Mouse (Mus musculus): ENCODE data around the gene Flna. TPM values are rescaled to one million over a fixed set of nuclear protein-coding genes. Genes with fewer than 3 reads are reported as not detected.
"Not testable (repeated sequence)": the region's sequence is repeated elsewhere in the genome, so short reads cannot be mapped to it uniquely, and the experiment has no call there.

Flna gene
- polyA plus RNA-seq, 1 experiment from 2014 or later: 196 TPM

DNA sequence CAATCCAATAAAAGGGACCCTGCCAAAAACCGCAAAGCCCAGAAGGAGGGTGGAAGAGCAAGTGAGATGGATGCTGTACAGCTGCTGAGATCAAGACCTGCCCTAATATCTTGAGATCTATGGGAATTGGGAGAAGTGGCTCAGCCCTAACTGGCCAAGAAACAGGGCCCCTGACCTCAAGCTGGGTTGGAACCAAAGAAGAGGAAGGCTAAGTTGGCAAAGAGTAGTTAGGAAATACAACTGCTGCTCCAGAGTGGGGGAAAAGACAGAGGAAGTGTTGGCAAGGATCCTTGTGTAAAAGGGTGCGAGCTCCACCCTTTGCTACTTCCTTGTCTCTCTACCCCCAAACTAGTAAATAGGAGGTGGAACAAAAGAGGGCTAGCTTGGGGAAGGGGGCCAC lies 6.2 kb downstream of the Flna start:
- ATAC-seq (ENCODE audit: low FRiP score): no peak
- WGBS: 92% methylated on average over 2 of the region's 2 CpGs
- Histone ChIP-seq H3K4me1 (replicated peaks; ENCODE audit: control insufficient read depth, insufficient read depth, low read length) (no peaks in the 10 kb centered on the region), H3K27ac (ENCODE audit: low read depth, low read length) (no peak overlapping the region), H3K27me3 (ENCODE audit: control insufficient read depth, insufficient read depth, low read length) (no peaks in the 10 kb centered on the region), H3K9me3 (ENCODE audit: control insufficient read depth, low read length) (no peaks in the 10 kb centered on the region), H3K36me3 (ENCODE audit: control insufficient read depth, insufficient read depth, low read length) (peaks cover 9% of the 10 kb centered on the region; the same call in 1 of the 2 replicates), H3K9ac (ENCODE audit: low read depth, low read length) (no peak overlapping the region), H3K4me2 (replicated peaks; ENCODE audit: low read depth, low read length) (peak overlapping the region; percentile 49; the same call in 1 of the 2 replicates), H3K4me3 (ENCODE audit: low read depth, low read length) (peak overlapping the region; percentile 57)
- no peak for DNase-seq (ENCODE audit: low spot score)

DNA sequence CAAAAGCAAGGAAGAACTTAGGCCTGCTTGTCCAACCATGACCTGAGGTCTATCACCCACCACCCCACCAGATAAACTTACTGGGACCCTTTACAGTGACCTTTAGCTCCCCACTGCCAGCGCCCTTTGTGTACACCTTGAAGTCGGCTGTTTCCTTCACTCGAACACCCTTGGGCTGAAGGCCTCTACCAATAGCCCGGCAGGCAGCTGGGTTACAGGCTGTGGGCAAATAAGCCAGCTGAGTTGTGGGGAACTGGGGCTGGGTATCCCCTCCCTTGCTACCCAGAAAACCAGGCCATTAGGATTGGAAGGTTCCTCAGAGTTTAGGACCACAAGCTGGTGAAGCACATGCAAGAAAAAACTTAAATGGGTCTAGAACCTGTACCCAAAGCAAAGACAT lies 9.3 kb downstream of the Flna start:
- Histone ChIP-seq H3K27me3 (ENCODE audit: control insufficient read depth, insufficient read depth, low read length) (no peaks in the 10 kb centered on the region), H3K36me3 (ENCODE audit: control insufficient read depth, insufficient read depth, low read length) (peaks cover 11% of the 10 kb centered on the region; the same call in 1 of the 2 replicates), H3K9ac (ENCODE audit: low read depth, low read length) (no peak overlapping the region), H3K4me1 (replicated peaks; ENCODE audit: control insufficient read depth, insufficient read depth, low read length) (no peaks in the 10 kb centered on the region), H3K27ac (ENCODE audit: low read depth, low read length) (no peak overlapping the region), H3K9me3 (ENCODE audit: control insufficient read depth, low read length) (no peaks in the 10 kb centered on the region), H3K4me2 (replicated peaks; ENCODE audit: low read depth, low read length) (no peak overlapping the region), H3K4me3 (ENCODE audit: low read depth, low read length) (no peak overlapping the region)
- 94% methylated on average over 4 of the region's 4 CpGs for WGBS
- DNase-seq (ENCODE audit: low spot score) (no peak), ATAC-seq (ENCODE audit: low FRiP score) (no peak)

DNA sequence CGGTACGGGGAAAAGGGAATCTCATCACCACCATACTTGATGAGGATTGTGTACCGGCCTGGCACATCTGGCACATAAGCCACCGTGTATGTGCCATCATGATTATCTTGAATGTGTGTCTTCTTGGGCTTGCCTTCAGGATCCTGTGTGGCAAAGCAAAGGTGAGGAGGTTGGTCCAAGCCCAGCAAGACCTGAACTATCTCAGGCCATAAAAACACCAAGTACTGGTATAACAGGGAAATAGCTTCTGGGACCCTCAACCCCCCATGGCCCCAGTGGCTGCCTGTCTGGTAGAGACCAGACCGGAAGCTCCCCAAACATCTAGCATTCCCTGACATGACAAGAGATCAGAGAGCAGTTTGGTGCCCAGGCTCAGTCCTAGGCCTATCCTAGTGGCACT lies 16.4 kb downstream of the Flna start:
- Histone ChIP-seq H3K4me3 (ENCODE audit: low read depth, low read length) (no peak overlapping the region), H3K9me3 (ENCODE audit: control insufficient read depth, low read length) (no peaks in the 10 kb centered on the region), H3K36me3 (ENCODE audit: control insufficient read depth, insufficient read depth, low read length) (peaks cover 7% of the 10 kb centered on the region), H3K4me2 (replicated peaks; ENCODE audit: low read depth, low read length) (no peak overlapping the region), H3K27ac (ENCODE audit: low read depth, low read length) (no peak overlapping the region), H3K4me1 (replicated peaks; ENCODE audit: control insufficient read depth, insufficient read depth, low read length) (no peaks in the 10 kb centered on the region), H3K9ac (ENCODE audit: low read depth, low read length) (no peak overlapping the region), H3K27me3 (ENCODE audit: control insufficient read depth, insufficient read depth, low read length) (no peaks in the 10 kb centered on the region)
- no peak for ATAC-seq (ENCODE audit: low FRiP score)
- WGBS: 93% methylated on average over 5 of the region's 5 CpGs
- DNase-seq (ENCODE audit: low spot score): no peak

DNA sequence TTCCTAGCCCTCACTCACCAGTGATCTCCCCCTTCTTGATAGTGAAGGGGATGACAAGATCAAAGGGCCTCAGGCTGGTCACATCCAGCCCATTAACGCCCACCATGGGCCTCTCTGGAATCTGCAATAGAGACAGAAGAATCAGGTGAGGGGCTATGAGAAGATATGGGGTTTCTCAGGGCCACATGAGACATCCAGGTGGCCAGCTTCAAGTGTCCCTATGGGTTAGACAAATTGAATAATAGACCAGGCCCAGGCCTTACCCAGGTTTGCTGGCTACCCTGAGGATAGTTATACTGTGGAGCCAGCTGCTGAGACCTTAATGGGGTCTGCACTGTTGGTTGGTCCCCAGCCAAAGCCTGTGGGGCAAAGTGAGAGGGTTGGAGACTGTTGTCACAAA lies 19.6 kb downstream of the Flna start:
- 88% methylated on average over 1 of the region's 1 CpGs for WGBS

DNA sequence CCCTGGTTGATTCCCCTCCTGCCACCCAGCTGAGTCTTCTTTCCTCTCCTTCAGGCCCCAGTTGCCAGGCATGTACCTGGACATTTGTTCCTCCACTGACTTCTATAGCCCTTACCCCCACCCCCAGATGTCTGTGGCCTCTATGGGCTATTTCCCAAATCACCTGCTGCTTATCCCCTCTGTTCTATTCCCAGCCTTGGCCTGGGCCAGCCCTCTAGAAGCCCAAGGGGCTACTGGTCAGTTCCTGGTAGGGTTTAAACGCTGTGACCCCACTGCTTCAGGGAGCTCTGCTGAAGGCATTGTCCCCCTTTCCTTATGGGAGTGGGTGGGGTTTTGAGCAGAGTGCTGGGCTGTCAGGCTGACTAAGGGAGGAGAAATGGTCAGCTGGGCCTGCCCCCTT lies 29.5 kb downstream of the Flna start:
- DNase-seq (ENCODE audit: low spot score); H3K9ac ChIP-seq (ENCODE audit: low read depth, low read length); H3K9me3 ChIP-seq (ENCODE audit: control insufficient read depth, low read length); H3K4me1 ChIP-seq (replicated peaks; ENCODE audit: control insufficient read depth, insufficient read depth, low read length); H3K27ac ChIP-seq (ENCODE audit: low read depth, low read length); H3K4me2 ChIP-seq (replicated peaks; ENCODE audit: low read depth, low read length); H3K27me3 ChIP-seq (ENCODE audit: control insufficient read depth, insufficient read depth, low read length); H3K36me3 ChIP-seq (ENCODE audit: control insufficient read depth, insufficient read depth, low read length); ATAC-seq (ENCODE audit: low FRiP score); H3K4me3 ChIP-seq (ENCODE audit: low read depth, low read length): not testable (repeated sequence)
- WGBS: 36% methylated on average over 1 of the region's 1 CpGs

More for the DNA sequence above, 19.6 kb downstream of the Flna start:
- H3K9me3 ChIP-seq (ENCODE audit: control insufficient read depth, low read length): no peaks in the 10 kb centered on the region
- H3K36me3 ChIP-seq (ENCODE audit: control insufficient read depth, insufficient read depth, low read length): peaks cover 6% of the 10 kb centered on the region
- no peak overlapping the region for H3K4me3 ChIP-seq (ENCODE audit: low read depth, low read length)
- no peaks in the 10 kb centered on the region for H3K4me1 ChIP-seq (replicated peaks; ENCODE audit: control insufficient read depth, insufficient read depth, low read length)
- H3K27me3 ChIP-seq (ENCODE audit: control insufficient read depth, insufficient read depth, low read length): no peaks in the 10 kb centered on the region
- H3K9ac ChIP-seq (ENCODE audit: low read depth, low read length): no peak overlapping the region
- no peak overlapping the region for H3K4me2 ChIP-seq (replicated peaks; ENCODE audit: low read depth, low read length)
- DNase-seq (ENCODE audit: low spot score) (no peak), ATAC-seq (ENCODE audit: low FRiP score) (no peak)
- no peak overlapping the region for H3K27ac ChIP-seq (ENCODE audit: low read depth, low read length)

DNA sequence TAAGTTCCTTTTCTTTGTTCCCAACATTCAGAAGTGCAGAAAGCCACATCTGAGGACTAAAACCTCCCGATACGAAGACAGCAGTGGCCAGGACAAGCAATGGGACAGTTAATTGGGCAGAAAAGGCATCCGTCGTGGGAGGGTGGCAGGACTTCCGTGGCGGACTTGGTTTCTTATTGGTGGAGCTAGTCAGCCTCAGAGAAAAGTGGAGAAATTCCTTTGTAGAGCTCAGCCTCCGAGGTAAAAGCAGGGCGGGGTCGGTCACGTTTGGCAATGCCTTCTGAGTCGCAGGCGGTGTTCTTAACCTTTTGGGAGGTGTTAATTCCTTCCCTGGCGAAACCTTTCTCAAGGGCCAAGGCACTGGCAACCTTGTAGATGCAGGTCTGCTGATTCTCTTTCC lies 30.2 kb downstream of the Flna start:
- Histone ChIP-seq H3K27ac (ENCODE audit: low read depth, low read length) (no peak overlapping the region), H3K4me1 (replicated peaks; ENCODE audit: control insufficient read depth, insufficient read depth, low read length) (no peaks in the 10 kb centered on the region), H3K4me3 (ENCODE audit: low read depth, low read length) (no peak overlapping the region), H3K27me3 (ENCODE audit: control insufficient read depth, insufficient read depth, low read length) (no peaks in the 10 kb centered on the region), H3K9me3 (ENCODE audit: control insufficient read depth, low read length) (no peaks in the 10 kb centered on the region), H3K9ac (ENCODE audit: low read depth, low read length) (no peak overlapping the region), H3K36me3 (ENCODE audit: control insufficient read depth, insufficient read depth, low read length) (no peaks in the 10 kb centered on the region), H3K4me2 (replicated peaks; ENCODE audit: low read depth, low read length) (no peak overlapping the region)
- 57% methylated on average over 13 of the region's 13 CpGs for WGBS
- ATAC-seq (ENCODE audit: low FRiP score) (no peak), DNase-seq (ENCODE audit: low spot score) (no peak)

DNA sequence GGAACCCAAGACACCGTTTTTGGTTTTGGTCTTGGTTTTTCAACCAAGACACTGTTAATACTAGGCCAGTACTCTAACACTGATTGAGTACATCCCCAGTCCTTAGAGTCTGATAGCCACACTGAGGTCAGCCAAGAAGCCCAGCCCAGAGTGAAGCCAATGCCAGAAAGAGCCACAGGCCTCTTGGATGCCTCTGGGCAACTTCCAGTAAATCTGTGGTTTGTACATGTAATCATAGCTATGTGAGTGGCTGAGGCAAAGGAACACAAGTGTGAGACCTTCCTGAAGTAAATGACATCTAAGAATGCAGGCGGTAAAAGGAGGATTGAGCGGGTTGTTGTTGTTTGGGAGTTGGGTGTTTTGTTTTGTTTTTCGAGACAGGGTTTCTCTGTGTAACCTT lies 31.1 kb downstream of the Flna start:
- no peaks in the 10 kb centered on the region for H3K4me1 ChIP-seq (replicated peaks; ENCODE audit: control insufficient read depth, insufficient read depth, low read length)
- no peaks in the 10 kb centered on the region for H3K27me3 ChIP-seq (ENCODE audit: control insufficient read depth, insufficient read depth, low read length)
- 95% methylated on average over 4 of the region's 4 CpGs for WGBS
- no peaks in the 10 kb centered on the region for H3K36me3 ChIP-seq (ENCODE audit: control insufficient read depth, insufficient read depth, low read length)
- no peak overlapping the region for H3K9ac ChIP-seq (ENCODE audit: low read depth, low read length)
- H3K27ac ChIP-seq (ENCODE audit: low read depth, low read length): no peak overlapping the region
- no peak for ATAC-seq (ENCODE audit: low FRiP score)
- H3K9me3 ChIP-seq (ENCODE audit: control insufficient read depth, low read length): no peaks in the 10 kb centered on the region
- DNase-seq (ENCODE audit: low spot score): no peak
- H3K4me3 ChIP-seq (ENCODE audit: low read depth, low read length): no peak overlapping the region
- H3K4me2 ChIP-seq (replicated peaks; ENCODE audit: low read depth, low read length): no peak overlapping the region

DNA sequence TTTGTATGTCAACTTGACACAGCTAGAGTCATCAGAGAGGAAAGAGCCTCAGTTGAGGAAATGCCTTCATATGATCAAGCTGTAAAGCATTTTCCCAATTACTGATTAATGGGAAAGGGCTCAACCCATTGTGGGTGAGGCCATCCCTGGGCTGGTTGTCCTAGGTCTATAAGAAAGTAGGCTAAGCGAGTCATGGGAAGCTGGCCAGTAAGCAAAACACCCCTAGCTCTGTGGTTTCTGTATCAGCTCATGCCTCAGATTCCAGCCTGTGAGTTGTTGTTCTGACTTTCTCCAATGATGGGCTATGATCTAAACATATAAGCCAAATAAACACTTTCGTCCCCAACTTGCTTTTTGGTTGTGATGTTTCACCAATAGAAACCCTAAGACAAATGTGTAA lies 46.1 kb downstream of the Flna start:
- H3K4me2 ChIP-seq (replicated peaks; ENCODE audit: low read depth, low read length): no peak overlapping the region
- ATAC-seq (ENCODE audit: low FRiP score): no peak
- no peaks in the 10 kb centered on the region for H3K4me1 ChIP-seq (replicated peaks; ENCODE audit: control insufficient read depth, insufficient read depth, low read length)

DNA sequence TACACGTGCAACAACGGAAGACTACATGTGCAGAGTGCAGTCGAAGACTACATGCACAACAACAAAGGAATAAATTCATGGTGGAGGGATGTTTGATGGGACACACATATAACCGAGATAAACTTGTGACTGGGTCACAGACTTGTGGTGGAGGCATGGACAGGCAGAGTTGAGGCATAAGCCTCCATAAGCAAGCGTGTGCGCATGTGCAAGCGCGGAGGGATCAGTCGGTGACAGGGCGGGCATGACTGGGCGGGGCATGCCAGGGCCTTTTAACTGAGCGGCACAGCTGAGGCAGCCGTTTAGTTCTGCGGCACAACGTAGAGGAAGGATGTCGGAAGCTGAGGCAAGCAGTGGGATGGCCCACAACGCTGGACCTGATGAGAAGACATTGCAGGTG lies 72.7 kb downstream of the Flna start, which contains the start of gene Tktl1:
Gene Tktl1 (plus strand): TSS at position 301 of the 400 bp plus-strand sequence.
- Histone ChIP-seq H3K9me3 (ENCODE audit: control insufficient read depth, low read length) (no peaks in the 10 kb centered on the region), H3K27me3 (ENCODE audit: control insufficient read depth, insufficient read depth, low read length) (no peaks in the 10 kb centered on the region), H3K9ac (ENCODE audit: low read depth, low read length) (no peak within 1 kb of the TSS), H3K4me3 (ENCODE audit: low read depth, low read length) (no peak within 1 kb of the TSS), H3K27ac (ENCODE audit: low read depth, low read length) (no peak within 1 kb of the TSS), H3K4me2 (replicated peaks; ENCODE audit: low read depth, low read length) (no peak within 1 kb of the TSS), H3K36me3 (ENCODE audit: control insufficient read depth, insufficient read depth, low read length) (no peaks in the 10 kb centered on the region), H3K4me1 (replicated peaks; ENCODE audit: control insufficient read depth, insufficient read depth, low read length) (no peaks in the 10 kb centered on the region)
- ATAC-seq (ENCODE audit: low FRiP score): no peak
- no peak for DNase-seq (ENCODE audit: low spot score)
- 87% methylated on average over 17 of the region's 17 CpGs for WGBS

More for the DNA sequence above, 46.1 kb downstream of the Flna start:
- Histone ChIP-seq H3K9me3 (ENCODE audit: control insufficient read depth, low read length) (no peaks in the 10 kb centered on the region), H3K27ac (ENCODE audit: low read depth, low read length) (no peak overlapping the region), H3K27me3 (ENCODE audit: control insufficient read depth, insufficient read depth, low read length) (no peaks in the 10 kb centered on the region), H3K36me3 (ENCODE audit: control insufficient read depth, insufficient read depth, low read length) (no peaks in the 10 kb centered on the region), H3K4me3 (ENCODE audit: low read depth, low read length) (no peak overlapping the region), H3K9ac (ENCODE audit: low read depth, low read length) (no peak overlapping the region)
- WGBS: 91% methylated on average over 2 of the region's 2 CpGs
- no peak for DNase-seq (ENCODE audit: low spot score)
